Mouse (Mus musculus): ENCODE results near the gene Pstpip1. TPM values are rescaled to one million over a fixed set of nuclear protein-coding genes. Genes with fewer than 3 reads are reported as not detected.

Gene Pstpip1
- total RNA-seq, 2 experiments from 2014 or later = 2.0 to 4.8 TPM

DNA sequence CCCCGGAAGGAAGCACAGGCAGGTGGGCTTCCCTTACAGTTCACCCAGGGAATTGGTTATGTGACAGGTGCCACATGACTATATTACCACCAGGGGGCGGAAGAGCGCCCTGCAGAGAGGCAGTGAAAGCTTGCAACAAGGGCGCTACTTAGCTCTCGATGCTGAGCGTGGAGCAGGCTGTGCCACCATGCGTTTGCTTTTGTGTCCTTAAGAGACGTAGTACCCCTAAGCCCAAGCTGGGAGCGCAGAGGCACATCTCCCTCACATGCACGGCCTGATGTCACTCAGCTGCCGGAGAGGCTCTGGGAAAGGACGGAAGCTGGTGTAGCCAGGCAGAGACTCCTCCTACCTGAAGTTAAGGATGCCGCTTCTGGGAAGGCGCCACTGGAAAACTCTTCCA is 28.8 kb downstream of the Pstpip1 start:
- DNase-seq (ENCODE audit: low spot score in 2 of 2) = peak; percentile 64 to 83
- peak; percentile 98 for TF ChIP-seq CTCF (conservative IDR thresholded peaks at IDR 0.05)
- peak overlapping the region; percentile 46 for H3K4me3 ChIP-seq
- no peak overlapping the region for H3K27ac ChIP-seq

- DNase-seq (ENCODE audit: low spot score in 2 of 2) = no peak
- Histone ChIP-seq H3K4me3 (no peak overlapping the region), H3K27ac (no peak overlapping the region)
- peak; percentile 17; the same call in 1 of the 2 replicates for TF ChIP-seq CTCF (conservative IDR thresholded peaks at IDR 0.05)
Observed at GRCm38 (mm10) chr9:56119651-56120050, 29.9 kb downstream of the Pstpip1 start.

DNA sequence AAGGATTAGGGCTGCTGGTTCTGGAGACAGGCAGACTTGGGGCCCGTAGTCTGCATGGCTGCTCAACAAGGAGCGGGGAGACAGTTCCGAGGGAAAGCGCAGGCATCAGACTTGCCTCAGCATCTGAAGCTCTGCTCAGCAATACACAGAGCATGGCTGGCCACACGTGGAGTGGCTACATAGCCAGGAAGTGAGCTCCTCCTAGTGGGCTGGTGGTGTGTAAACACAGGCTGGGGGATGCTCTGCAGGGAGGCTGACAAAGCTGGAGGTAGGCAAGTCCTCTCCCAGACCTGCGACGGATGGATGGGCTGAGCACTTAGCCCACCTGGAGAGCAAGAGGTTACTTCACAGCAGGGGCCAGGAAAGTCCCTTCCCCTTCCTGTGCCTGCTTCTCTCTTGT is 31.3 kb downstream of the Pstpip1 start:
- Histone ChIP-seq H3K27ac (no peak overlapping the region), H3K4me3 (no peak overlapping the region)
- DNase-seq (ENCODE audit: low spot score in 2 of 2) = peak; percentile 59 to 65
- peak; percentile 79 for TF ChIP-seq CTCF (conservative IDR thresholded peaks at IDR 0.05)

DNA sequence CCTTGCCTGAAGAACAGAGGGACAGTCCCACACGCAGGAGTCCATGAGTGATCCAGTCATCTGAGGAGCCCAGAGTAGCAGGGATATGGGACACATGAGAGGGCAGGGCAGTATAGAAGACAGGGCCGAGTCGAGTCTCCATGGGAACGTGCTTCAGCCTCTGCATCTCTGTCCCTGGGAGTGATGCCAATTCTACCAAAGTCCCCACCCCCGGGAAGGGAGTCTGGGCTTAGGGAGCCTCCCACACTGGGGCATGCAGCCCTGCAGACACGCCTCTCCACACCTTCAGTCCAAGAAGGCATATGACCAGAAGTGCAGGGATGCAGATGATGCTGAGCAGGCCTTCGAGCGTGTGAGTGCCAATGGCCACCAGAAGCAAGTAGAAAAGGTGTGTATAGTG is 33.2 kb downstream of the Pstpip1 start:
- TF ChIP-seq CTCF (conservative IDR thresholded peaks at IDR 0.05) = no peak
- Histone ChIP-seq H3K4me3 (no peak overlapping the region), H3K27ac (no peak overlapping the region)
- peak in 1 of 2 experiments; percentile 34 for DNase-seq (ENCODE audit: low spot score in 2 of 2)

DNA sequence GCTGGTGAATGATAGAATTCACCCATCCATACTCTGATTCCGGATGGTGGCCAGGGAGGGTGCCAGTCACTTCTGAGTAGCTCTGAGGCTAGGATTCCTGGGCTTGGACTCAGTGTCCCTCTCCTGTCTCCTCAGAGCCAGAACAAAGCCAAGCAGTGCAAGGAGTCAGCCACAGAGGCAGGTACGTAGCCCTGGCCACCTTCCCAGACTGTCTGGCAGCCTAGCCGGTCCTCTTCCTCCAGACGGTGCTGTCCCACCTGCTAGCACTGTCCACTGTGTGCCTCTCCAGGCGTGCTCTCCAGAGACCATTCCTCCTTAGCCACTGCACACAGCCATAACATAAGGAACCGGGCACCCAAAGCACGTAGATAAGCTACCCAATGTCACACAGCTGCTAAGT is 33.9 kb downstream of the Pstpip1 start:
- H3K4me3 ChIP-seq = no peak overlapping the region
- TF ChIP-seq CTCF (conservative IDR thresholded peaks at IDR 0.05) = no peak
- no peak for DNase-seq (ENCODE audit: low spot score in 2 of 2)
- H3K27ac ChIP-seq = no peak overlapping the region

- no peak overlapping the region for H3K4me3 ChIP-seq
- TF ChIP-seq CTCF (conservative IDR thresholded peaks at IDR 0.05) = no peak
- no peak overlapping the region for H3K27ac ChIP-seq
- no peak for DNase-seq (ENCODE audit: low spot score in 2 of 2)
Observed at GRCm38 (mm10) chr9:56124561-56124960, 34.8 kb downstream of the Pstpip1 start.

DNA sequence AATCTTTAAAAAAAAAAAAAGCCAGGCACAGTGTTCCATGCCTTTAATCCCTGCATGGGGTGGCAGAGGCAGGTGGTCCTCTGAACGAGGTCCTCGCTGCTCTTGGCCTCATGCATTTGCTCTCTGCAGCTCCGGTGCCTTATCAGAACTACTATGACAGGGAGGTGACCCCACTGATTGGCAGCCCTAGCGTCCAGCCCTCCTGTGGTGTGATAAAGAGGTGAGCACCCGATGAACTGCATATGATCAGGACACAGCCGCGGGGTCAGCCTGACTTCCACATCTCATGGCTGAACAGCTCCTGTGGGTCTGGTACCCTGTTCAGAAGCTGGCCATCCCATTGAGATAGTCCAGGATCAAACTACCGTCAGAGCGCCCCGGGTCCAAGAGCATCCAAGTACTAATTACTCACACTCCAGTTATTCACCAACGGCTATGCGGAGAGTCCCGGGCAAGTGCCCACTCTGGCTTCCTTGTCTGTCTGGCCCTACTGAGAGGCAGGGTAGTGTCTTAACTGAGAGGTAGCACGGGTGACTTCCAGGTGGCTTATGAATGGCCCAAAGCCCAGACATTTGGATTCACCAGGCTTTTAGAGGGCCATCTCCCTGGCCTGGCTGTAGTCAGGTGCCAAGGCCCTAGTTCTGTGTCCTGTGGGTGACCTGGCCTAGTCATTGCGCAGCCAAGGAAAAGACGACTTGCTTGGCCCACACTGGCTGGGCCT is 36.9 kb downstream of the Pstpip1 start:
- no peak for DNase-seq (ENCODE audit: low spot score in 2 of 2)
- no peak for TF ChIP-seq CTCF (conservative IDR thresholded peaks at IDR 0.05)
- Histone ChIP-seq H3K27ac (no peak overlapping the region), H3K4me3 (no peak overlapping the region)

DNA sequence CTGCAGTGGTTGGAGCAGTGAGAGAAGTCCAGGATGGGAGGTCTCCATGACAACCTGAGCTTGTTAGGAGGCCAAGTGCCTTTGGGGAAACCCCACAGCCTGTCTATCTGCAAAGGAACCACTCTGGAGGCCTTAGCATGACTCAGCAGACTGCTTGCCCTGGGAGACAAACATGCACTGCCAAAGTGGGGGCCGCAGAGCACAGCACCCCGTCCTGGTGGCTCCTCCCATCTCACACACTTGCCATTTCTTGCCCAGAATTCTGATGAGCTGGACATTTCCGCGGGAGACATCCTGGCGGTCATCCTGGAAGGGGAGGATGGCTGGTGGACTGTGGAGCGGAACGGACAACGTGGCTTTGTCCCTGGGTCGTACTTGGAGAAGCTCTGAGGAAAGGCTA is 38.6 kb downstream of the Pstpip1 start:
- peak overlapping the region; percentile 63 for H3K27ac ChIP-seq
- H3K4me3 ChIP-seq = no peak overlapping the region
- DNase-seq (ENCODE audit: low spot score in 2 of 2) = peak in 1 of 2 experiments; percentile 33
- TF ChIP-seq CTCF (conservative IDR thresholded peaks at IDR 0.05) = no peak

GRCm38 (mm10) chr9:56129951-56130350 is 40.2 kb downstream of the Pstpip1 start:
- DNase-seq (ENCODE audit: low spot score in 2 of 2) = no peak
- TF ChIP-seq CTCF (conservative IDR thresholded peaks at IDR 0.05) = no peak
- Histone ChIP-seq H3K27ac (peak overlapping the region; percentile 63; the same call in 1 of the 2 replicates), H3K4me3 (no peak overlapping the region)

DNA sequence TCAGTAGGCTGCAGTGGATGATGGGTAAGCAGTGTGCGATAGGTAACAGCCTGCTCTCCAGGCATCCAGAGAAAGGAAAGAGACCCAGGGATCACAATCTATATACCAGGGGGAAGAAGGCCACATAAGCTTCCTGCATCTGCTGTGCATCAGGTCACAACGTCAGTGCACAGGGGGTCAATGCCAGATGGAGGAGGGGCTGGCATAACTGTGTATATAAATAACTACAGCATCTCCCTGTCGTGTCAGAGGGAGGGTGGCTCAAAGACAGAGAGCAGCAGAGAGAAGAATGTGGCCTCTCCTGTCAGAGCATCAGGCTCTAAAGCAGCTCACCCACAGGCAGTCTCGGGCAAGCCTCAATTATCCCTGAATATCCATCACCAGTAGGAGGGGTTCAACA is 40.8 kb downstream of the Pstpip1 start:
- TF ChIP-seq CTCF (conservative IDR thresholded peaks at IDR 0.05) = no peak
- H3K27ac ChIP-seq = no peak overlapping the region
- H3K4me3 ChIP-seq = no peak overlapping the region
- no peak for DNase-seq (ENCODE audit: low spot score in 2 of 2)

DNA sequence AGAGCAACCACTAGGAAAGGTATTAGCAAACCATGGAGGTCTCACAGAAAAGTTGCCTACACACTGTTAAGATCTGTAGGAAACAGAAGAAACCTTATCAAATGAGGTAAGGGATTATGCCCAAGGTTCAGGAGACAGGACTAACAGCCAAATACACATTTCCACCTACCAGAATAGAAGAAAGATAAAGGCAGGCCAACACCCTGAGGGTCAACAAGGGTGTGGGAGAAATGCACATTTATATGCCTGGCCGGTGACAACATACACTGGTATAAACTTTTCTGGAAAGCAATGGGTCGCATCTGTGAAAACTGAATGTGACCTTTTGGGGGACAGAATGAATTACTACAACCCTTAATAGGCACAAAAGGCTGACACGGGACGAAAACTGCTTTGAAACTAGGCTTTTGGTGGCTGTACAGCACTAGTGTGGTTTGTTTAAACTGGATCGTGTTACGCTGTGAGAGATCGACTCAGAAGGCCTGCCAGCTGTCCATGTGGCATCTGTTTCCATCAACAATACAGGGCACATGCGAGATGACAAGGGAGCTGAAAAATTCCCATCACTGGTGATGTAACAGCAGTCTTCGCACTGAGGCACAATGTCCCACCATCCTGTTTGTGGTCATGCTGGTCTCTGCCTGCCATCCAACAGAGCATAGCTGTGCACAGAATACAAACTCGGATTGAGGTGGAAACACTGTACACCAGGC is 42.2 kb downstream of the Pstpip1 start:
- H3K4me3 ChIP-seq = no peak overlapping the region
- TF ChIP-seq CTCF (conservative IDR thresholded peaks at IDR 0.05) = no peak
- H3K27ac ChIP-seq = no peak overlapping the region
- DNase-seq (ENCODE audit: low spot score in 2 of 2) = no peak

DNA sequence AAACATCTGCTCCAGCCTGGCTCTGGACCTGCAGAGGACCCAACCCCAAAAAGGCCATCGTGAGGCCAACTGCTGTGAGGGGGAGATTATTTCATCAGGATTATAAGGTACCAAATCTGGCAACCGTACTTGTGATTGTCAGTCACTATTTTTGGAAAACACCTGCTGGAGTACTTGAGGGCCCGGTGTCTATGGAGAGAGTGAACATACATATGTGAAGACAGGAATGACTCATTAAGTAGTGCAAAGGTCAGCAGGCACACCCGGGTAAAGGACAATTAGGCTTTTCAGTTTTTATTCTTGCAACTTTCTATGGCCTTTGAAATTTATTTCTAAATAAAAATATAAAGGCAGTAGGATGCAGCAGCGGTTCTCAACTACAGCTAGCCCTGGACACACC is 44.2 kb downstream of the Pstpip1 start:
- DNase-seq (ENCODE audit: low spot score in 2 of 2) = no peak
- Histone ChIP-seq H3K4me3 (no peak overlapping the region), H3K27ac (no peak overlapping the region)
- TF ChIP-seq CTCF (conservative IDR thresholded peaks at IDR 0.05) = no peak

DNA sequence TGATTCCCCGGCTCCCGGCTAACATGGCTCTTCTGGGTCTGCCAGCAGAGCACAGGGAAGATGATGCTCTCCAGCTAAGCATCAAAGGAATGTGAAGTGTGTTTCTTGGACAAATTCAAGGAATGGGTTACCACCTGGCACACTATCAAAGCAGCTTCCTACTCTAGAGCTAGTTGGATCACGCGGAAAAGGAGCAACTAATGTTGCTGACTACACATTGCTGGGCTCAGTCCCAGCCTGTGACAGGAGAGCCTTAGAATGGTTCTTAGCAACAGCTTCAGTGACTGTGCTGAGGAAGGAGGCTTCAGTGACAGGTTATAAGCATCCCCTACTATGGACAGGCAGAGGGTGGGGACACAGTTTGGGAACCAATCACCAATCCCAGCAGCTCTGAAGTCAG is 44.9 kb downstream of the Pstpip1 start:
- DNase-seq (ENCODE audit: low spot score in 2 of 2) = no peak
- H3K27ac ChIP-seq = no peak overlapping the region
- H3K4me3 ChIP-seq = no peak overlapping the region
- no peak for TF ChIP-seq CTCF (conservative IDR thresholded peaks at IDR 0.05)
